10 mouse cellular contexts compared by ENCODE assay signal in genomic region chr4:118465697-118466163, GRCm38 (mm10). TPM values are rescaled to one million over a fixed set of nuclear protein-coding genes. Genes with fewer than 3 reads are reported as not detected.
A peak's percentile ranks its signal among the peaks of the same experiment; 100 is the strongest.
DNase-seq lines count a peak whose midpoint lies in the region; ATAC-seq and TF ChIP-seq lines count a peak whose summit lies in the region.
"Had no signal": no experiment of that assay in that cellular context is flagged by ENCODE, and none has a peak within 500 bp of the region (broad histone marks: within the 10 kb centered on the region; RNA-seq: fewer than 3 reads in every experiment).

No protein-coding gene starts in this region.

- DNase-seq in lung, postnatal 0 days (ENCODE audit: low spot score), result peak; percentile 43
- no peak for DNase-seq in lung, postnatal 4 days
- peak; percentile 29 for DNase-seq in kidney, postnatal 10 days
- DNase-seq in stomach, postnatal 0 days (ENCODE audit: low spot score), result peak; percentile 23
- DNase-seq in layer of hippocampus, postnatal 10 days (ENCODE audit: low spot score in 2 of 2), result no peak
- no peak for DNase-seq in left cerebral cortex, adult 11 months (ENCODE audit: low spot score)
- DNase-seq in thymus, postnatal 0 days (ENCODE audit: low spot score), result no peak
- DNase-seq: lung, adult 18-20 months; thymus, postnatal 25 days had no signal

- WGBS in lung, postnatal 0 days, result 36% methylated on average over 10 of the region's 11 CpGs
- WGBS in heart, embryonic 12.5 days, result 32% methylated on average over 11 of the region's 11 CpGs
- WGBS in stomach, postnatal 0 days, result 34% methylated on average over 11 of the region's 11 CpGs

- H3K4me3 ChIP-seq in lung, postnatal 0 days (ENCODE audit: low read depth, low read length), result no peak overlapping the region
- H3K4me3 ChIP-seq in heart, embryonic 12.5 days, result no peak overlapping the region
- no peak overlapping the region for H3K4me3 ChIP-seq in stomach, postnatal 0 days (ENCODE audit: low read depth, low read length)

- no peaks in the 10 kb centered on the region for H3K9me3 ChIP-seq in lung, postnatal 0 days (ENCODE audit: low read length)
- H3K9me3 ChIP-seq in heart, embryonic 12.5 days (replicated peaks), result no peaks in the 10 kb centered on the region; the same call in 1 of the 2 replicates
- H3K9me3 ChIP-seq in stomach, postnatal 0 days (ENCODE audit: control insufficient read depth, low read length), result no peaks in the 10 kb centered on the region

- no peak overlapping the region for H3K4me2 ChIP-seq in lung, postnatal 0 days (replicated peaks; ENCODE audit: low read depth, low read length)
- no peak overlapping the region for H3K4me2 ChIP-seq in heart, embryonic 12.5 days
- H3K4me2 ChIP-seq in stomach, postnatal 0 days (replicated peaks; ENCODE audit: low read depth), result no peak overlapping the region

- TF ChIP-seq CTCF in lung, postnatal 0 days (IDR thresholded peaks at IDR 0.05), result no peak
- 0 out of 2 replicates have a peak, but pooled peaks have one; percentile 15 for TF ChIP-seq CTCF in stomach, postnatal 0 days (IDR thresholded peaks at IDR 0.05; ENCODE audit: low read depth)

- peak; percentile 57 for ATAC-seq in lung, postnatal 0 days
- ATAC-seq in heart, embryonic 12.5 days (ENCODE audit: insufficient number of reproducible peaks, low FRiP score), result peak; percentile 81
- peak; percentile 83 for ATAC-seq in stomach, postnatal 0 days (ENCODE audit: low FRiP score, low TSS enrichment)

- H3K27ac ChIP-seq in lung, postnatal 0 days (ENCODE audit: low read length), result no peak overlapping the region
- peak overlapping the region; percentile 32; the same call in 1 of the 2 replicates for H3K27ac ChIP-seq in heart, embryonic 12.5 days (ENCODE audit: poor library complexity, severe bottlenecking)
- H3K27ac ChIP-seq in stomach, postnatal 0 days (replicated peaks), result 0 out of 2 replicates have a peak overlapping the region, but pooled peaks have one; percentile 13

- H3K9ac ChIP-seq in lung, postnatal 0 days (replicated peaks; ENCODE audit: low read depth), result no peak overlapping the region
- no peak overlapping the region for H3K9ac ChIP-seq in heart, embryonic 12.5 days
- H3K9ac ChIP-seq in stomach, postnatal 0 days (ENCODE audit: low read length), result no peak overlapping the region

- no peak for TF ChIP-seq EP300 in lung, postnatal 0 days (IDR thresholded peaks at IDR 0.05)
- TF ChIP-seq EP300 in stomach, postnatal 0 days (optimal IDR thresholded peaks at IDR 0.05), result no peak

- no peaks in the 10 kb centered on the region for H3K4me1 ChIP-seq in lung, postnatal 0 days (ENCODE audit: insufficient read depth, low read depth, low read length)
- H3K4me1 ChIP-seq in heart, embryonic 12.5 days (replicated peaks), result peaks cover 12% of the 10 kb centered on the region
- H3K4me1 ChIP-seq in stomach, postnatal 0 days (replicated peaks; ENCODE audit: control insufficient read depth, insufficient read depth), result no peaks in the 10 kb centered on the region

- no peaks in the 10 kb centered on the region for H3K36me3 ChIP-seq in lung, postnatal 0 days (ENCODE audit: insufficient read depth, low read length)
- no peaks in the 10 kb centered on the region for H3K36me3 ChIP-seq in heart, embryonic 12.5 days
- H3K36me3 ChIP-seq in stomach, postnatal 0 days (ENCODE audit: control insufficient read depth, insufficient read depth, low read length), result no peaks in the 10 kb centered on the region

- no peaks in the 10 kb centered on the region for H3K27me3 ChIP-seq in lung, postnatal 0 days (replicated peaks; ENCODE audit: insufficient read depth, low read length)
- peaks cover 2% of the 10 kb centered on the region; the same call in 1 of the 2 replicates for H3K27me3 ChIP-seq in heart, embryonic 12.5 days (replicated peaks)
- H3K27me3 ChIP-seq in stomach, postnatal 0 days (ENCODE audit: control insufficient read depth, insufficient read depth, low read length), result no peaks in the 10 kb centered on the region

RNA-seq across cellular contexts. Expression of gene Mpl, which starts 8.4 kb away (rescaled TPM):
- 1.1 TPM in 2 replicates for polyA plus RNA-seq in lung, postnatal 0 days (2015; fragmentation: Nextera tagmentation; extraction: Ambion mirVana)
- 2.9 and 3.9 TPM in 2 replicates for polyA plus RNA-seq in heart, embryonic 12.5 days (2016; fragmentation: Nextera tagmentation; extraction: Ambion mirVana)
- 0.05 and 0.06 TPM in 2 replicates for polyA plus RNA-seq in stomach, postnatal 0 days (2015; fragmentation: Nextera tagmentation; extraction: Ambion mirVana)
- under 1 TPM in 1 of 2 experiments, not detected in 1; 0.16 TPM for total RNA-seq in layer of hippocampus, postnatal 10 days (2021)
- 0.33 and 0.39 TPM in 2 replicates for polyA plus RNA-seq in thymus, postnatal 0 days (2015; fragmentation: Nextera tagmentation; extraction: Ambion mirVana)

RNA-seq across cellular contexts. Expression of gene Tie1, which starts 24.1 kb away (rescaled TPM):
- polyA plus RNA-seq in lung, postnatal 0 days (2015; fragmentation: Nextera tagmentation; extraction: Ambion mirVana), result 108 and 119 TPM in 2 replicates
- polyA plus RNA-seq in heart, embryonic 12.5 days (2016; fragmentation: Nextera tagmentation; extraction: Ambion mirVana), result 65.8 and 69.4 TPM in 2 replicates
- 9.2 and 9.3 TPM in 2 replicates for polyA plus RNA-seq in stomach, postnatal 0 days (2015; fragmentation: Nextera tagmentation; extraction: Ambion mirVana)
- total RNA-seq in layer of hippocampus, postnatal 10 days (2021), result 10 to 100 TPM; 15.3 to 16.2 TPM
- 6.2 and 8.2 TPM in 2 replicates for polyA plus RNA-seq in thymus, postnatal 0 days (2015; fragmentation: Nextera tagmentation; extraction: Ambion mirVana)

RNA-seq across cellular contexts. Expression of gene Cdc20, which starts 28.6 kb away (rescaled TPM):
- polyA plus RNA-seq in lung, postnatal 0 days (2015; fragmentation: Nextera tagmentation; extraction: Ambion mirVana), result 16.5 and 20.2 TPM in 2 replicates
- polyA plus RNA-seq in heart, embryonic 12.5 days (2016; fragmentation: Nextera tagmentation; extraction: Ambion mirVana), result 157 and 163 TPM in 2 replicates
- 50.0 and 67.3 TPM in 2 replicates for polyA plus RNA-seq in stomach, postnatal 0 days (2015; fragmentation: Nextera tagmentation; extraction: Ambion mirVana)
- 1 to 10 TPM; 5.0 to 6.3 TPM for total RNA-seq in layer of hippocampus, postnatal 10 days (2021)
- polyA plus RNA-seq in thymus, postnatal 0 days (2015; fragmentation: Nextera tagmentation; extraction: Ambion mirVana), result 241 and 247 TPM in 2 replicates

RNA-seq across cellular contexts. Expression of gene Elovl1, which starts 37.8 kb away (rescaled TPM):
- polyA plus RNA-seq in lung, postnatal 0 days (2015; fragmentation: Nextera tagmentation; extraction: Ambion mirVana), result 351 and 356 TPM in 2 replicates
- polyA plus RNA-seq in heart, embryonic 12.5 days (2016; fragmentation: Nextera tagmentation; extraction: Ambion mirVana), result 52.2 and 57.1 TPM in 2 replicates
- polyA plus RNA-seq in stomach, postnatal 0 days (2015; fragmentation: Nextera tagmentation; extraction: Ambion mirVana), result 366 and 374 TPM in 2 replicates
- 10 to 100 TPM; 16.4 to 17.7 TPM for total RNA-seq in layer of hippocampus, postnatal 10 days (2021)
- polyA plus RNA-seq in thymus, postnatal 0 days (2015; fragmentation: Nextera tagmentation; extraction: Ambion mirVana), result 47.4 and 50.9 TPM in 2 replicates

RNA-seq across cellular contexts. Expression of gene Med8, which starts 56.6 kb away (rescaled TPM):
- 90.5 and 95.8 TPM in 2 replicates for polyA plus RNA-seq in lung, postnatal 0 days (2015; fragmentation: Nextera tagmentation; extraction: Ambion mirVana)
- 79.7 and 81.3 TPM in 2 replicates for polyA plus RNA-seq in heart, embryonic 12.5 days (2016; fragmentation: Nextera tagmentation; extraction: Ambion mirVana)
- polyA plus RNA-seq in stomach, postnatal 0 days (2015; fragmentation: Nextera tagmentation; extraction: Ambion mirVana), result 86.7 and 87.3 TPM in 2 replicates
- 10 to 100 TPM; 75.8 to 80.1 TPM for total RNA-seq in layer of hippocampus, postnatal 10 days (2021)
- polyA plus RNA-seq in thymus, postnatal 0 days (2015; fragmentation: Nextera tagmentation; extraction: Ambion mirVana), result 103 and 109 TPM in 2 replicates

Comparison
In these comparisons a context has a peak if more than half of its experiments do, and no peak if none do; other contexts are left out.
1. DNase-seq: peak in lung, postnatal 0 days (single experiment), kidney, postnatal 10 days (single experiment) and stomach, postnatal 0 days (single experiment); none in lung, postnatal 4 days (0 of 2), layer of hippocampus, postnatal 10 days (0 of 2), left cerebral cortex, adult 11 months (single experiment) and thymus, postnatal 0 days (single experiment).
2. Peak in every context shown above with its lines, with median percentiles within 50 percentile points of each other: ATAC-seq.